ENCODE assay signal across 8 mouse cellular contexts in the genomic region with DNA sequence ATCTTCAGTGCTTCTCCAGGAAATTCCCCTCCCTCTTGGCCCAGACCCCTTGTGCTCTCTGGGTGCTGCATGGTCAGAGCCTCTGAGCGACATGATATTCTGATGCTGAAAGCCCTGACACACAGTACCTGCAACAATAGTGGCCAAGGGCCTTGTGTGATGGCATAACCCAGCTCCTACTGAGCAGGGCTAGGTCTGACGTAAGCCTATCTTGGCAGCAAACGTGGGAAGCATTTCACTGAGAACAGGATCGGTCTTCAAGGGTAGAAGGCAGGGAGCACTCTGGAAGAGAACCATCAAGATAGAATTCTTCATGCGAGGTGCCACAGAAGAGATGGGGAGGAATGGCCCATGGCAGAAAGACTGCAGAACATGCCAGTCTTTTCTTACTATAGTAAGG. TPM values are rescaled to one million over a fixed set of nuclear protein-coding genes. Genes with fewer than 3 reads are reported as not detected.
A peak's percentile ranks its signal among the peaks of the same experiment; 100 is the strongest.
DNase-seq lines count a peak whose midpoint lies in the region; ATAC-seq and TF ChIP-seq lines count a peak whose summit lies in the region.

A gene (minus strand): TSS at position 101 of the 400 bp plus-strand sequence.

- H3K4me1 ChIP-seq in lung, adult 2 months (ENCODE audit: control insufficient read depth, insufficient read depth, low read length) = no peaks in the 10 kb centered on the region; the same call in none of the 2 replicates
- peaks cover 37% of the 10 kb centered on the region for H3K4me1 ChIP-seq in embryonic facial prominence, embryonic 10.5 days
- H3K4me1 ChIP-seq in heart, embryonic 12.5 days (replicated peaks) = peaks cover 26% of the 10 kb centered on the region
- 0 out of 2 replicates have a peak, but pooled peaks cover 4% of the 10 kb centered on the region for H3K4me1 ChIP-seq in midbrain, postnatal 0 days (ENCODE audit: insufficient read depth, low read length)

- WGBS in lung, adult 2 months = 76% methylated on average over 5 of the region's 5 CpGs
- WGBS in embryonic facial prominence, embryonic 10.5 days = 80% methylated on average over 5 of the region's 5 CpGs
- 71% methylated on average over 5 of the region's 5 CpGs for WGBS in heart, embryonic 12.5 days
- 91% methylated on average over 5 of the region's 5 CpGs for WGBS in midbrain, postnatal 0 days

- DNase-seq in lung, adult 2 months = no peak
- DNase-seq in lung, postnatal 10 days = no peak
- DNase-seq in embryonic facial prominence, embryonic 10.5 days (ENCODE audit: low spot score) = no peak
- DNase-seq in left cerebral cortex, adult 8-10 months (ENCODE audit: low spot score in 2 of 2) = no peak
- DNase-seq in midbrain, postnatal 0 days (ENCODE audit: low spot score) = no peak
- no peak for DNase-seq in MN1 (ENCODE audit: low spot score)
- no peak for DNase-seq in urinary bladder, adult 18-20 months (ENCODE audit: low spot score in 2 of 2)

- no peak within 1 kb of the TSS for H3K4me2 ChIP-seq in heart, embryonic 12.5 days
- peak within 1 kb of the TSS; percentile 84; the same call in 1 of the 2 replicates for H3K4me2 ChIP-seq in midbrain, postnatal 0 days (ENCODE audit: low read depth, low read length, poor library complexity, severe bottlenecking)

- no peaks in the 10 kb centered on the region for H3K9me3 ChIP-seq in embryonic facial prominence, embryonic 10.5 days
- no peaks in the 10 kb centered on the region for H3K9me3 ChIP-seq in heart, embryonic 12.5 days (replicated peaks)
- no peaks in the 10 kb centered on the region for H3K9me3 ChIP-seq in midbrain, postnatal 0 days (ENCODE audit: low read length)

- no peak for TF ChIP-seq POLR2A in lung, adult 2 months (IDR thresholded peaks at IDR 0.05; ENCODE audit: borderline replicate concordance, extremely low read depth, low read depth, low read length)

- ATAC-seq in heart, embryonic 12.5 days (ENCODE audit: insufficient number of reproducible peaks, low FRiP score) = no peak
- ATAC-seq in midbrain, postnatal 0 days (ENCODE audit: low FRiP score) = no peak

- no peak within 1 kb of the TSS for H3K27ac ChIP-seq in embryonic facial prominence, embryonic 10.5 days (replicated peaks)
- H3K27ac ChIP-seq in heart, embryonic 12.5 days (ENCODE audit: poor library complexity, severe bottlenecking) = no peak within 1 kb of the TSS
- no peak within 1 kb of the TSS for H3K27ac ChIP-seq in midbrain, postnatal 0 days (ENCODE audit: low read depth, low read length)

- H3K9ac ChIP-seq in heart, embryonic 12.5 days = no peak within 1 kb of the TSS
- no peak within 1 kb of the TSS for H3K9ac ChIP-seq in midbrain, postnatal 0 days (replicated peaks; ENCODE audit: low read length, poor library complexity, severe bottlenecking)

- no peaks in the 10 kb centered on the region for H3K36me3 ChIP-seq in embryonic facial prominence, embryonic 10.5 days (replicated peaks)
- no peaks in the 10 kb centered on the region for H3K36me3 ChIP-seq in heart, embryonic 12.5 days
- H3K36me3 ChIP-seq in midbrain, postnatal 0 days (ENCODE audit: insufficient read depth, low read length) = no peaks in the 10 kb centered on the region

- H3K4me3 ChIP-seq in lung, adult 2 months (replicated peaks; ENCODE audit: extremely low read depth, low read depth, low read length) = no peak within 1 kb of the TSS
- H3K4me3 ChIP-seq in embryonic facial prominence, embryonic 10.5 days = no peak within 1 kb of the TSS
- no peak within 1 kb of the TSS for H3K4me3 ChIP-seq in heart, embryonic 12.5 days
- 0 out of 2 replicates have a peak within 1 kb of the TSS, but pooled peaks have one; percentile 66 for H3K4me3 ChIP-seq in midbrain, postnatal 0 days (ENCODE audit: low read depth, low read length)

- H3K27me3 ChIP-seq in embryonic facial prominence, embryonic 10.5 days (replicated peaks; ENCODE audit: low read depth, poor library complexity, severe bottlenecking) = peaks cover 63% of the 10 kb centered on the region
- peaks cover 57% of the 10 kb centered on the region for H3K27me3 ChIP-seq in heart, embryonic 12.5 days (replicated peaks)
- no peaks in the 10 kb centered on the region for H3K27me3 ChIP-seq in midbrain, postnatal 0 days (ENCODE audit: insufficient read depth, low read length)

- no peak for TF ChIP-seq CTCF in lung, adult 2 months (IDR thresholded peaks at IDR 0.05; ENCODE audit: insufficient read depth, low read length)
- TF ChIP-seq CTCF in midbrain, postnatal 0 days (IDR thresholded peaks at IDR 0.05) = no peak

RNA-seq across cellular contexts. Expression of the gene that starts here (rescaled TPM):
- polyA plus RNA-seq in lung, adult 2 months (2012; rRNA removed) = 32.0 and 40.0 TPM in 2 replicates
- 38.0 and 43.2 TPM in 2 replicates for polyA plus RNA-seq in embryonic facial prominence, embryonic 10.5 days (2016; fragmentation: Nextera tagmentation; extraction: Ambion mirVana)
- polyA plus RNA-seq in heart, embryonic 12.5 days (2016; fragmentation: Nextera tagmentation; extraction: Ambion mirVana) = 76.2 and 78.9 TPM in 2 replicates
- 10 to 100 TPM; 50.8 to 53.6 (median 51.9) TPM for total RNA-seq in left cerebral cortex, adult 8-10 months (2022)
- 60.5 and 72.7 TPM in 2 replicates for total RNA-seq in midbrain, postnatal 0 days (2014; rRNA removed)
- polyA plus RNA-seq in midbrain, postnatal 0 days (2015; fragmentation: Nextera tagmentation; extraction: Ambion mirVana) = 59.2 and 64.9 TPM in 2 replicates
